Mouse (Mus musculus) intestine, postnatal 0 days (tissue): Measurements from ENCODE around the gene Drg1. TPM values are rescaled to one million over a fixed set of nuclear protein-coding genes. Genes with fewer than 3 reads are reported as not detected.

Experiments used
- ATAC-seq: fragments of 200-750 bp; cut with Nextera tagmentation; 2 replicates; pipeline ENCODE4 v1.8.0; 2017; ENCODE audit warnings: mild to moderate bottlenecking, moderate TSS enrichment, moderate library complexity
- H3K27ac ChIP-seq: fragments of 300-500 bp; sonication (generic); 2 replicates; pipeline ENCODE4 v1.5.1; 2014; ENCODE audit warnings: mild to moderate bottlenecking, low read depth, low read length, moderate library complexity
- H3K27me3 ChIP-seq: fragments of 300-500 bp; sonication (generic); replicated peaks from 2 replicates; pipeline ENCODE4 v1.6.1; 2014; ENCODE audit warnings: low read length, mixed read lengths; ENCODE audit not compliant: control insufficient read depth, insufficient read depth
- H3K36me3 ChIP-seq: fragments of 300-500 bp; sonication (generic); 2 replicates; pipeline ENCODE4 v1.6.1; 2014; ENCODE audit warnings: mild to moderate bottlenecking, moderate library complexity; ENCODE audit not compliant: control insufficient read depth, insufficient read depth
- H3K4me1 ChIP-seq: fragments of 300-500 bp; sonication (generic); replicated peaks from 2 replicates; pipeline ENCODE4 v1.6.1; 2014; ENCODE audit warnings: antibody characterized with exemption, low read length, mixed read lengths; ENCODE audit not compliant: control insufficient read depth, insufficient read depth
- H3K4me2 ChIP-seq: fragments of 300-500 bp; sonication (generic); replicated peaks from 2 replicates; pipeline ENCODE4 v1.6.1; 2014; ENCODE audit warnings: low read depth, mild to moderate bottlenecking, moderate library complexity
- H3K4me3 ChIP-seq: fragments of 300-500 bp; sonication (generic); 2 replicates; pipeline ENCODE4 v1.5.1; 2014; ENCODE audit warnings: low read depth, low read length
- H3K9ac ChIP-seq: fragments of 300-500 bp; sonication (generic); 2 replicates; pipeline ENCODE4 v1.6.1; 2014; ENCODE audit warnings: mild to moderate bottlenecking, low read depth, low read length
- H3K9me3 ChIP-seq: fragments of 300-500 bp; sonication (generic); 2 replicates; pipeline ENCODE4 v1.6.1; 2016; ENCODE audit warnings: mixed run types; ENCODE audit not compliant: control insufficient read depth
- CTCF ChIP-seq: sonication (generic); IDR thresholded peaks from 2 replicates; pipeline ENCODE4 v1.5.1; 2016; ENCODE audit warnings: low read depth, mild to moderate bottlenecking, control low read depth, antibody characterized with exemption, moderate library complexity
- WGBS: fragments of 180-500 bp; shearing (Covaris S2); extraction: QIAGEN DNeasy Blood & Tissue Kit; methylation state at CpG from one replicate; pipeline ENCODE4 v1.1.7; 2014; 5-methylcytosine and 5-hydroxymethylcytosine counted together
- polyA plus RNA-seq: library from polyadenylated mRNA; unstranded; fragments of >200 nt; fragmentation: Nextera tagmentation; extraction: Ambion mirVana; gene quantifications from 2 replicates; pipeline ENCODE4 v1.2.1, GENCODE M21; 2015

The Drg1 gene
- polyA plus RNA-seq, 1 experiment from 2014 or later: 85.5 TPM

DNA sequence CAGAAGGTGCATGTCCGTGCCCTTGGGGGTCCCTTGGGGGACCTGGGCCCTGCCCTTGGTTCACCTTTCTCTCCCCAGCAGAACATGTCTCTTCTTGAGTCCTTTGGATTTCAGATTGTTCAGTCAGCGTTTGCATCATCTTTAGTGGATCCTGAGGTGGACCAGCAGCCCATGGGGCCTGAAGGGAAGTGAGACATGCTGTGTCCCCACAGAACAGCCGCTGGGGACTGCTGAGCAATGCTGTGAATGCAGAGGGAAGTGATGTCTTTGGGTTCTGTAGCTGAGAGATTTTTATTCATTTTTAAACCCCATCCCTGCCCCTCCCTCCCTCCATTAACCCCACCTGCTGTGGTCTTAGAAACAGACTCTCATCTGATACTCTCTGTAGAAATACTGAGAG is 41.7 kb upstream of the Drg1 start:
- H3K9ac ChIP-seq: no peak overlapping the region
- peaks cover 73% of the 10 kb centered on the region for H3K36me3 ChIP-seq
- no peak for TF ChIP-seq CTCF
- H3K27me3 ChIP-seq: no peaks in the 10 kb centered on the region
- H3K4me1 ChIP-seq: no peaks in the 10 kb centered on the region
- no peak overlapping the region for H3K4me2 ChIP-seq
- no peak overlapping the region for H3K27ac ChIP-seq
- no peaks in the 10 kb centered on the region for H3K9me3 ChIP-seq
- no peak overlapping the region for H3K4me3 ChIP-seq
- no peak for ATAC-seq
- WGBS: 86% methylated on average over 3 of the region's 3 CpGs

DNA sequence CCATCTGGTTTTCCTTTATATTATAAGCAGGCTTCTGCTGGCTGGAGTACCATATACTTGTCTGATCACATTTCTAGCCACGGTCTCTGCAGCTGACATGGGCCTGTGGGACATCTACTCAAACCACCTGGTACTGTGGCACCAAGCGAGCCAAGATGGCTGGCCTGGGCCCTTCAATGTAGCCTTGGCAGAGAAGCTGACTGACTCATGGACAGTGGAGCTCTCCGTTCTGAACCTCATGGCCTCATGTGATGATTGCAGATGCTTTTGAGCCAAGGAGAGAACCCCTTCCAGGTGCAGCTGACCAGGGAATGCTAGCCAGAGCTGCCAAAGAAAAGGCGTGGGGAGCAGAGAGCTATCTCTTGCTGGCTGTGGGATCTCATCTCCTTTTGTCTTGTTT is 39.6 kb upstream of the Drg1 start:
- Histone ChIP-seq H3K36me3 (peaks cover 68% of the 10 kb centered on the region), H3K27ac (no peak overlapping the region), H3K9me3 (no peaks in the 10 kb centered on the region), H3K4me3 (no peak overlapping the region), H3K4me2 (no peak overlapping the region), H3K27me3 (no peaks in the 10 kb centered on the region), H3K9ac (no peak overlapping the region), H3K4me1 (no peaks in the 10 kb centered on the region)
- TF ChIP-seq CTCF: no peak
- WGBS: 95% methylated on average over 4 of the region's 4 CpGs
- no peak for ATAC-seq

DNA sequence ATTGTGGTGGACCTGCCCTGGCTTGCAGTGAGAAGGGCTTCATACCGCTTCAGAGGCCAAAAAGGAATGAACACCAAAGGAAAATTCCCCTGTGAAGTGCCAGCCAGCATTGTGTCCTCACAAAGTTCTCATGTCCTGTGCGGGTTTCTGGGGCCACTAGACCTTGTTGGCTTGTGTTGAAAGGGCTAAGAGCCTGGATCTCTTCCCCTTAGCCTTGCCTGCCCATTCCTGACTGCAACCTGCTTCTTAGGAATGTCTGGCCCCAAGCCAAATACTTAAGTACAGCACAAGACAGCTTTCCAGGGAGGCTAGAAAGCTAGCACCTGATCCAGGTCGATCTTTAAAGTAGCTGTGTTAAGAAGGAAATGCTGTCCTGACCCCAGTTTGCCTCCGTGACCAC is 36.6 kb upstream of the Drg1 start:
- H3K4me2 ChIP-seq: no peak overlapping the region
- no peak for ATAC-seq
- no peak for TF ChIP-seq CTCF
- H3K9me3 ChIP-seq: no peaks in the 10 kb centered on the region
- 67% methylated on average over 4 of the region's 4 CpGs for WGBS
- no peak overlapping the region for H3K4me3 ChIP-seq
- H3K9ac ChIP-seq: no peak overlapping the region
- H3K36me3 ChIP-seq: peaks cover 73% of the 10 kb centered on the region
- no peaks in the 10 kb centered on the region for H3K4me1 ChIP-seq
- no peaks in the 10 kb centered on the region for H3K27me3 ChIP-seq
- H3K27ac ChIP-seq: no peak overlapping the region

DNA sequence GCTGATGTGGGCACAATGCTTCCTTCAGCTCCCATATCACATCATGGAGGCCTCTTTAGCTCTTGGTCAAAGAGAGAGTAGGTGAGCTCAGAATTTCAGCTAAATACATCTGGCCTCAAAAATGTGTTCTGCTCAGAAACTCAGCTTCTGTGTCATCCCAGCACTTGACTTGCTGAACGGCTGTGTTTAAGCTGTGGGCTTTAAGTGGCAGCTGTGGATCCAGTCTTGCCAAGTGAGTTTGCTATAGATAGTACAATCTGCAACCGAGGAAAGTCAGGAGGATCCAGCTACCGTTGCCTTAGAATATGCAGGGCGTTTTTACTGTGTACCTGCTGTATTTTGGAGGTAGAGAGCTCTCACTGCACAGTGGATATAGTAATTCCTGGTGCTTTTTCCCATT is 36.2 kb upstream of the Drg1 start:
- WGBS: 79% methylated on average over 4 of the region's 4 CpGs
- TF ChIP-seq CTCF: no peak
- H3K27me3 ChIP-seq: no peaks in the 10 kb centered on the region
- H3K4me1 ChIP-seq: no peaks in the 10 kb centered on the region
- H3K9me3 ChIP-seq: no peaks in the 10 kb centered on the region
- H3K9ac ChIP-seq: no peak overlapping the region
- no peak overlapping the region for H3K4me3 ChIP-seq
- no peak overlapping the region for H3K27ac ChIP-seq
- peaks cover 73% of the 10 kb centered on the region for H3K36me3 ChIP-seq
- H3K4me2 ChIP-seq: no peak overlapping the region
- ATAC-seq: no peak

DNA sequence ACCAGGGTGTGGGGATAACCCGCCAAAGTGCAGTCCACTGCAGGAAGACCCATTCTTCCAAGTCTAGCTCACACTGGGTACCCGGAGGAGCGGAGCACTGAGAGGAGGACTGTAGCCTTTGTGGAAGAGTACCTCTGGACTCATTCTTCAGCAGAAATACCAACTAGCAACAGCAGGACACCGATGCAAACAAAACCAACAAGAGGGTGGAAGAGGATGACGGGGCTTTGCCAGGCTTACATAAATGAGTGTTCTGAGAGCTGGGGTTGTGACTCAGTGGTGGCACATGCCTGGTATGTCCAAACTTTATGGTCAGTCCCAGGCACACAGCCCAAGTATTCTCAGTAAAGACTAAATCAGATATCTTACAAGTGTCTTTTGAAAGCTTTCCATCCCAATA is 34.9 kb upstream of the Drg1 start:
- no peaks in the 10 kb centered on the region for H3K9me3 ChIP-seq
- H3K36me3 ChIP-seq: peaks cover 73% of the 10 kb centered on the region
- no peak overlapping the region for H3K27ac ChIP-seq
- H3K27me3 ChIP-seq: no peaks in the 10 kb centered on the region
- H3K4me1 ChIP-seq: no peaks in the 10 kb centered on the region
- WGBS: 95% methylated on average over 5 of the region's 5 CpGs
- no peak overlapping the region for H3K4me2 ChIP-seq
- no peak overlapping the region for H3K9ac ChIP-seq
- no peak overlapping the region for H3K4me3 ChIP-seq
- no peak for ATAC-seq
- TF ChIP-seq CTCF: no peak

DNA sequence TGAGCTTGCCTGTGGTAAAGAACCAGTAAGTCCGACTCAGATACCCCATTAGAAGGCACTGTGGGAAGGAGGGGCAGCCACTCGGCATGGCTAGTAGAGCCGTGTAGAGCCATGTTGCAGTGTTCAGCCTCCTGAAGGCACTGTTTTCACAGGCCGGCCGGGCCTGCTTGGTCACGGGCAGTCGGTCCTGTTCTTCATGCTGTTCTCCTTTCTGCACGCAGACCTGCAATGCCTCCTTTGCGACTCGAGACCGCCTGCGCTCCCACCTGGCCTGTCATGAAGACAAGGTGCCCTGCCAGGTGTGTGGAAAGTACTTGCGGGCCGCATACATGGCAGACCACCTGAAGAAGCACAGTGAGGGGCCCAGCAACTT is 32.6 kb upstream of the Drg1 start:
- Histone ChIP-seq H3K36me3 (peaks cover 76% of the 10 kb centered on the region), H3K4me3 (no peak overlapping the region), H3K27ac (no peak overlapping the region), H3K27me3 (no peaks in the 10 kb centered on the region), H3K4me1 (no peaks in the 10 kb centered on the region), H3K9ac (no peak overlapping the region), H3K4me2 (no peak overlapping the region), H3K9me3 (no peaks in the 10 kb centered on the region)
- TF ChIP-seq CTCF: no peak
- ATAC-seq: no peak
- WGBS: 94% methylated on average over 14 of the region's 14 CpGs
